Mouse (Mus musculus): ENCODE measurements around the gene Lhfpl2. TPM values are rescaled to one million over a fixed set of nuclear protein-coding genes. Genes with fewer than 3 reads are reported as not detected.

The Lhfpl2 gene
- polyA plus RNA-seq, 1 experiment from 2014 or later, result 20.0 TPM

DNA sequence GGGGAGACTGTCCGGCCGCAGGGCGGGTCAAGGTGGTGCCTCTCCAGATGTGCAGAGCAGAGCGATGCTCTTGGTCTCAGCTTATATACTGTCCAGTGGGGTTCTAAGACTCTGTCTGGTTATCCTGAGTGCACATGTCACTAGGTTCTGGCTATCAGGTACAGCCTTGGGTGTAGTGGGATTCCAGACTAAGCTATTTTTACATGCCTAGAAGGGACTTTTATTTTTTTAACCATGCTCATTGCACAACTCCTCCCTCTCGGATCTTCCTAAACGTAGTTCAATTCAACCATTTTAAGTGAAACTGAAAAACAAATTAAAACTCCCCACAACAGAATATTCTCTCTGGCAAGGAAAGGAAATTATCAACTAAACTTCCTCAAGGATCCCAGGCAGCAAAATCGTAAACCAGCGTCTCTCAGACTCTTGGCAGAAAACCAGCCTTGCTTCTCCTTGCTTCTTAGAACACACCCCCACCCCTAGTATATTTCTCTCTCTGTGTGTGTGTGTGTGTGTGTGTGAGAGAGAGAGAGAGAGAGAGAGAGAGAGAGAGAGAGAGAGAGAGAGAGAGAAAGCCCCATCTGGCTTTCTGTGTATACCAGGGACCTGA is 47.4 kb downstream of the Lhfpl2 start:
- Histone ChIP-seq H3K4me1 (replicated peaks) (0 out of 2 replicates have a peak, but pooled peaks cover 5% of the 10 kb centered on the region), H3K9me3 (no peaks in the 10 kb centered on the region), H3K4me2 (no peak overlapping the region), H3K27me3 (no peaks in the 10 kb centered on the region), H3K9ac (no peak overlapping the region), H3K36me3 (no peaks in the 10 kb centered on the region), H3K4me3 (no peak overlapping the region), H3K27ac (replicated peaks) (no peak overlapping the region)
- 82% methylated on average over 8 of the region's 8 CpGs for WGBS
- ATAC-seq (ENCODE audit: low FRiP score, low read depth), result no peak

DNA sequence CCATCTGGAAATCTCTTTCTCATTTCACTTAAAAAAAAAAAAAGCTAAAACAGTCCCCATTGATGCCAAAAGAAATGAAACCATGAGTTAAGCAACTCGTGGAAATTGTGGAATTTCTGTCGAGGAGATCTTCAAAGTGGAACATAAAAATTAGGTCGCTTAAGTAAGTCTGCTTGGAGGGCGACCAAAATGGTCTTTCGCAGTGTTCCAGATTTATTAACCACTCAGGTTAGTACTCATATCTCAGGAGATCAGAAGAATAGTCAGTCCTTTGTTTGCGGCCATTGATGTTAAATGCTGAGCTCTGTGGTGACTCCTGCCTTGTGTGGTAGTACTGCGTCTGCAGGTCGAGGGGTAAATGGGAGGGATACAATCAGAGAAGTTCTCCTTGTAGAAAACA is 48.8 kb downstream of the Lhfpl2 start:
- Histone ChIP-seq H3K4me1 (replicated peaks) (0 out of 2 replicates have a peak, but pooled peaks cover 2% of the 10 kb centered on the region), H3K4me2 (no peak overlapping the region), H3K27me3 (no peaks in the 10 kb centered on the region), H3K27ac (replicated peaks) (no peak overlapping the region), H3K36me3 (no peaks in the 10 kb centered on the region), H3K4me3 (no peak overlapping the region), H3K9me3 (no peaks in the 10 kb centered on the region), H3K9ac (no peak overlapping the region)
- ATAC-seq (ENCODE audit: low FRiP score, low read depth), result no peak
- 92% methylated on average over 8 of the region's 8 CpGs for WGBS

DNA sequence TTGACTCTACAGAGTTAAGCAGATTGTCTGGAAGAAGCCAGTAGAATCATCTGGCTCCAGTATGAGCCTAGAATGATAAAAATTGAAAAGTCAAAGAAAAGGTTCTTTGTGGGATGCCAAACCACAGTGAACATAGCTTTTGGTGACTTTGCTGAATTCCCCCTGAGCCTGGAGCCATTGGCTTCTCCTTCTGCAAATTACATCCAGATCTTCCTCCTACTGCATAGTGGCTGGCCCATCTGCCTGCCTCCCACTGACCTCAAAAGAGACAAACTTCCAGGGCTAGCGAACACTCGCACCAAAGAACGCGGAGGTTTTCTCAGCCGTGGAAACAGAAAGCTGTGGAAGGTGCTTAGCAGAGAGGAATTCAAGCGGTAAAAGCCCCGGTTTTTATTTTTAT is 49.4 kb downstream of the Lhfpl2 start:
- Histone ChIP-seq H3K4me2 (no peak overlapping the region), H3K9ac (no peak overlapping the region), H3K9me3 (no peaks in the 10 kb centered on the region), H3K36me3 (no peaks in the 10 kb centered on the region), H3K4me1 (replicated peaks) (0 out of 2 replicates have a peak, but pooled peaks cover 2% of the 10 kb centered on the region), H3K27ac (replicated peaks) (no peak overlapping the region), H3K27me3 (no peaks in the 10 kb centered on the region), H3K4me3 (no peak overlapping the region)
- ATAC-seq (ENCODE audit: low FRiP score, low read depth), result no peak
- 94% methylated on average over 7 of the region's 7 CpGs for whole genome bisulfite sequencing

DNA sequence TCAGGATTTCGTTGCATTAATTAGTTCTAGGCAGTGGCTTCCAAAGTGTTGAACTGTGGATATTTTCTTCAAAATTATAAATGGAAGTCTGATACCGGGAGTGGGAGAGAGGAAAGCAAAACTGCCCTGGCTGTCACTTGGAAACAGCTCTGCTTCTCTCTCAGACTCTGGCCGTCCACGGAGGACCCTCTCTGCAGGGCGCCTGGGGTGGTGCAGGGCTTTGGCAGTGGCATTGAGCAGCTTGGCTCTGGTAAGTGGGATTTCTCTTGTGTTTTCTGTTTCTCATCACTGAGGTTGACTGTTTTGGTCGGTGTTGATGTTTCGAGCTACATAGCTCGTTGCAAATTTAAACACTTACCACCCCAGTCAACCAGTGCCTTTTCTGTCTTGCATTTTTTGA is 53.0 kb downstream of the Lhfpl2 start:
- H3K4me3 ChIP-seq, result no peak overlapping the region
- no peaks in the 10 kb centered on the region for H3K9me3 ChIP-seq
- H3K36me3 ChIP-seq, result no peaks in the 10 kb centered on the region
- H3K27ac ChIP-seq (replicated peaks), result no peak overlapping the region; the same call in 1 of the 2 replicates
- no peak overlapping the region for H3K4me2 ChIP-seq
- no peak overlapping the region for H3K9ac ChIP-seq
- 85% methylated on average over 8 of the region's 8 CpGs for WGBS
- no peaks in the 10 kb centered on the region for H3K27me3 ChIP-seq
- H3K4me1 ChIP-seq (replicated peaks), result no peaks in the 10 kb centered on the region
- ATAC-seq (ENCODE audit: low FRiP score, low read depth), result no peak

DNA sequence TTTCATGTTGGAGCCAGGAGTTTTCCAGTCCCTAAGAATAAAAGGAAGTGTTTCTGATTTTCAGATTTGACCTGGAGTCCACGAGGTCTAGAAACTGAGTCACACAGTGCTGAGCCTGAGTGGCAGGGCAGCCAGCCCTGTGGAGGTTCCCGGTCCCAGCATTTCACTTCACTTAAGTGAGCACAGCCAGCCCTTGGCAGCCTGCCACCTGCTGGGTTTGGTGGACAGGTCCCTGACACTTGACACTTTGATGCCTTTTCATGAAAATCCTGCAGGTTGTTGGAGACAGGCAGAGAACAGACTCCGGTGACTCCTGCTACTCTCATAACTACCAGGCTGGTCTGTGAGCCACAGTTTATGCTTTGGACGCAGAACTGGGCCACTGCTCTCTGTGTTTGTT is 57.9 kb downstream of the Lhfpl2 start:
- WGBS, result 57% methylated on average over 4 of the region's 4 CpGs
- no peaks in the 10 kb centered on the region for H3K27me3 ChIP-seq
- H3K36me3 ChIP-seq, result no peaks in the 10 kb centered on the region
- no peaks in the 10 kb centered on the region for H3K9me3 ChIP-seq
- no peak overlapping the region for H3K4me2 ChIP-seq
- H3K9ac ChIP-seq, result no peak overlapping the region
- ATAC-seq (ENCODE audit: low FRiP score, low read depth), result no peak
- H3K27ac ChIP-seq (replicated peaks), result no peak overlapping the region
- H3K4me1 ChIP-seq (replicated peaks), result no peaks in the 10 kb centered on the region
- H3K4me3 ChIP-seq, result no peak overlapping the region

DNA sequence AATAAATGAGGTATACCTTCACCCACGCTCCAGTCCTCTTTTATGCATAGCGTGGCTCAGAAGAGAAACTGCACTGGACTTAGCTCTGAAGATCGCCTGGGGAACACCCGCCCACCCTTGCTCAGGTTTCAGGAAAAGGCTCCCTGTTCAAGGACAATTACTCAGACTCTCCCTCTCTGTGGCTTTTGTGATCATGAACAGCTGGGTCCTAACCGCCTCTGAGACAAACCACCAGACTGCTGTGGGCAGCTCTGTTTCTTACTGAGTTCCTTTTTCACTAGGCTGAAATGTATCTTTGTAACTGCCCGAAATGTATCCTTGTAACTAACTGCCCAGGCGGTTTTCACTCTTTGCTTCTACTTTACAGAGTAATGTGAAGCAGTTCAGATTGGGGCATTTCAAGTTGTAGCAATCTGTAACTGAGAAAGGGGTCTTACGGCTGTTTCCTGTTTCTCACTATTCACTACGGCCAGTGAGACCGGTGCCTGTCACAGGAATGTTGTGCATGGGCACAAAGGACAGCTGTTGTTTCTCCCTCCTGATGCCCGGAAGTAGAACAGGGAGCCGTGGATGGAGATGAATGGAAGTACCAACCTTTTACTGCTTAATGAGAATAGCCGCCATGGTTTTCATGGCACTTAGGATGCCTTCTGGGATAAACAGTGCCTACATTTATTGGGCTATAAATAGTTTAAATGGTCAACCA is 59.3 kb downstream of the Lhfpl2 start:
- 67% methylated on average over 13 of the region's 13 CpGs for WGBS
- Histone ChIP-seq H3K9ac (no peak overlapping the region), H3K36me3 (no peaks in the 10 kb centered on the region), H3K4me3 (no peak overlapping the region), H3K4me2 (no peak overlapping the region), H3K4me1 (replicated peaks) (no peaks in the 10 kb centered on the region), H3K27ac (replicated peaks) (no peak overlapping the region), H3K27me3 (no peaks in the 10 kb centered on the region), H3K9me3 (no peaks in the 10 kb centered on the region)
- ATAC-seq (ENCODE audit: low FRiP score, low read depth), result no peak

DNA sequence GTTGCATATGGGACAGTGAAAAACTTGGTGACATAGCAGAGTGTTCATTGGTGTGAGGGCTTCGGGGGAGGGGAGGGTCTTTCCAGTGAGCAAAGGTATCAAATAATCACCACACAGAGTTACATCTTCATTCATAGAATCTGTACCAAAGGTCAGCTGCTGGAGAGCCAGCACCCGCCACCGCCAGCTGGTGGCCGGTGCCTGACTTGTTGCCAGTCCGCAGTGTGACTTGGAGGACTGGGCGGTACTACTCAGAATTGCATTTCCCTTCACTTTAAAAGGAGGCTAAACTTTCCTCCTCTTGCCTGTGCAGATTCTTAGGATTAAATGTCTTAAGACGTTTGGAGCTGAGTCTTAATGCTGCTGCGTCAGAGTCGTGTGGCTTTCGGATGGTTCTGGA is 59.9 kb downstream of the Lhfpl2 start:
- no peaks in the 10 kb centered on the region for H3K9me3 ChIP-seq
- no peak for ATAC-seq (ENCODE audit: low FRiP score, low read depth)
- H3K27me3 ChIP-seq, result no peaks in the 10 kb centered on the region
- H3K4me3 ChIP-seq, result no peak overlapping the region
- no peaks in the 10 kb centered on the region for H3K4me1 ChIP-seq (replicated peaks)
- 97% methylated on average over 10 of the region's 10 CpGs for WGBS
- no peak overlapping the region for H3K9ac ChIP-seq
- no peak overlapping the region for H3K4me2 ChIP-seq
- H3K27ac ChIP-seq (replicated peaks), result no peak overlapping the region
- H3K36me3 ChIP-seq, result no peaks in the 10 kb centered on the region

DNA sequence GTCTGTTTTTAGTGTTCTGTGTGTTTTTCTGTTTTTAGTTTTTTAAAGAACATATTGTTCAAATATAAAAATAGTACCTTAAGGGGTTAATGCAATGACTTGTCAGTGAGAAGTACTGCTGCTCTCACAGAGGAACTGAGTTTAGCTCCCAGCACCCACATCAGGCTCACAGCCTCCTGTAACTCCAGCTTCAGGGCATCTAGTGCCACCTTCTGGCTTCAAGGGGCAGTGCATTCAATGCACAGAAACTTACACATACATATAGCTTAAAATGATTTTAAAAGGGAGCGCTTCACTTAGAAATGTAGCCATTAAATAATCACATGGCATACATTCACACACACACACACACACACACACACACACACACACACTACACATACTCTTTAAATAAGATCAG is 60.5 kb downstream of the Lhfpl2 start:
- 100% methylated on average over 1 of the region's 1 CpGs for WGBS
- Histone ChIP-seq H3K9me3 (no peaks in the 10 kb centered on the region), H3K4me1 (replicated peaks) (no peaks in the 10 kb centered on the region), H3K4me2 (no peak overlapping the region), H3K4me3 (no peak overlapping the region), H3K36me3 (no peaks in the 10 kb centered on the region), H3K9ac (no peak overlapping the region), H3K27me3 (no peaks in the 10 kb centered on the region), H3K27ac (replicated peaks) (no peak overlapping the region)
- no peak for ATAC-seq (ENCODE audit: low FRiP score, low read depth)

DNA sequence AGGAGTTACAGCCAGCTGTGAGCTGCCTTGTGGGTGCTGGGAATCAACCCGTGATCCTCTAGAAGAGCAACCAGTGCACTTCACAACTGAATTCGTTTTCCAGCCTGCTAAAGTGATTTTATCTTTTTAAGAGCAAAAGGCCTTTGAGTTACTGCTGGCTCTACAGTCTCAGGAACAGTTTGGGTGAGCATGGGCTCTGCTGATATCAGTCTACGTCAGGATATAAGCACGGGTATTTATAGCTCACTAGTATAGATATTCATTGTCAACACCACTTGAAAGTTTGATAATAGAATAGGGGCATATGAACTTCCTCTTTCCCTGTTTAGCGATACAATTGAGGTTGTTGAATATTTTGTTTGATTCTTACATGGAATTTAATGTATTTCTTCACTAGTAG is 61.7 kb downstream of the Lhfpl2 start:
- Histone ChIP-seq H3K4me2 (no peak overlapping the region), H3K4me1 (replicated peaks) (no peaks in the 10 kb centered on the region), H3K27me3 (no peaks in the 10 kb centered on the region), H3K9ac (no peak overlapping the region), H3K9me3 (no peaks in the 10 kb centered on the region), H3K4me3 (no peak overlapping the region), H3K27ac (replicated peaks) (no peak overlapping the region), H3K36me3 (no peaks in the 10 kb centered on the region)
- 88% methylated on average over 5 of the region's 5 CpGs for WGBS
- ATAC-seq (ENCODE audit: low FRiP score, low read depth), result no peak

DNA sequence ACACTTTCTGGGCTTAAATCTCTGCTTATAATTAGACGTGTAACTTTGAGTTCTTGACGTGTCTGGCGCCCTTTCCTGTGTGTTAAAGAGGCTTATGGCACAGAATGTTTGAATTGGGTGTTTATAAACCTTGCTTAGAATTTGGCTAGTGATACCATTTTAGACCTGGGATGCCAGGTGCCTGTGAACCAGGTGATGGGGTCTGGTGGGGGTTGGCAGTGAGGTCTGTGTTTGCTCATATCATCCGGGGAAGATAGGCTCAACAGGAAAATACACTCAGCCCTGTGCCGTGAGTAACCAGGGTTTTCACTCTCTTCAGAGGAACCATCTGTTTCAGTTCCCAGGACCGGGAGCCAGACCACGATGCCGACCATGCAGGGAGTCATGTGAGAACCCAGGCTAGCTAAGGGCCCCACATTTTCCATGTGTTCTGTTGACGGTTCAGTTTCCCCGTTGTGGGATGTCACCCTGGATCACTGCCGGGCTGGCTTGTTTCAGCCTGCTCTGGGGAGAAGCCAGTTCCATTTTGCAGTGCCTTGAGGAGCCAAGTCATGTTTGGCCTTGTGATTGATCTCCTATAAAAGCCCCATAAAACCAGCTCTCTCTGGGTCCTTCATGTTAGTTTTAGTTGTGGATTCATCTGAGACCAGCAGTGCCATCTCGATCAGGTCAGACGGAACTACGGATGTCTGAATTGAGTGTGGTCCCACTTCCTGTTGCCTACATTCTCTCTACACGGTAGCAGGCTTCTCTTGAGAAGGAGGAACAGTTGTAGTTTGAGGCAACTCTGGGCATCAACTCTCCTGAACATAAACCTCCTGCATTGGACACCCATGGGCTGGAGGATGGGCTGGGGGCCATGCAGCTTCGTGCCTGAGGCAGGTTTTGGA is 65.4 kb downstream of the Lhfpl2 start:
- H3K4me1 ChIP-seq (replicated peaks), result no peaks in the 10 kb centered on the region
- no peaks in the 10 kb centered on the region for H3K27me3 ChIP-seq
- H3K4me2 ChIP-seq, result no peak overlapping the region
- no peaks in the 10 kb centered on the region for H3K36me3 ChIP-seq
- no peak overlapping the region for H3K9ac ChIP-seq
- 94% methylated on average over 16 of the region's 16 CpGs for WGBS
- no peak overlapping the region for H3K4me3 ChIP-seq
- no peak for ATAC-seq (ENCODE audit: low FRiP score, low read depth)
- no peak overlapping the region for H3K27ac ChIP-seq (replicated peaks)
- no peaks in the 10 kb centered on the region for H3K9me3 ChIP-seq

DNA sequence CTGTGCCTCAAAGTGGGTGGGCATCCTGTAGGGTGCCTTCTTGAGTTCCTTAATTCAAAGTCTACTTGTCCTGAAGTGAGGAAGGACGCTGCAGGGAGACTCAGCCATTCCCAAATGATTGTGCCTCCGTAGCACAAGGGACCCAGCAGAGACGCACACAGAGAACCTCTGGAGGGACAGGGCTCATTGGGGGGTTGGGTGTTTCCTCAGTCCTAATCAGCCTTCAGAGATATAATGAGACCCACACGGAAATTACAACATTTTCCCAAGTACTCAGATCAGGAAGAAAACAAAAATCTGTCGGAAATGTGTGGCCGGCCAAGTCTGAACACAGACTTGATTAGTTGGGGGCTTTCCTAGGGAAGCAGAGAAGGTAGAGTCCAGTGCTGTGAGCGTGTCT is 72.8 kb downstream of the Lhfpl2 start:
- H3K27me3 ChIP-seq, result no peaks in the 10 kb centered on the region
- no peaks in the 10 kb centered on the region for H3K9me3 ChIP-seq
- H3K4me3 ChIP-seq, result no peak overlapping the region
- no peak for ATAC-seq (ENCODE audit: low FRiP score, low read depth)
- 0 out of 2 replicates have a peak, but pooled peaks cover 5% of the 10 kb centered on the region for H3K4me1 ChIP-seq (replicated peaks)
- no peak overlapping the region for H3K9ac ChIP-seq
- no peak overlapping the region for H3K4me2 ChIP-seq
- 55% methylated on average over 7 of the region's 7 CpGs for WGBS
- no peaks in the 10 kb centered on the region for H3K36me3 ChIP-seq
- H3K27ac ChIP-seq (replicated peaks), result no peak overlapping the region

DNA sequence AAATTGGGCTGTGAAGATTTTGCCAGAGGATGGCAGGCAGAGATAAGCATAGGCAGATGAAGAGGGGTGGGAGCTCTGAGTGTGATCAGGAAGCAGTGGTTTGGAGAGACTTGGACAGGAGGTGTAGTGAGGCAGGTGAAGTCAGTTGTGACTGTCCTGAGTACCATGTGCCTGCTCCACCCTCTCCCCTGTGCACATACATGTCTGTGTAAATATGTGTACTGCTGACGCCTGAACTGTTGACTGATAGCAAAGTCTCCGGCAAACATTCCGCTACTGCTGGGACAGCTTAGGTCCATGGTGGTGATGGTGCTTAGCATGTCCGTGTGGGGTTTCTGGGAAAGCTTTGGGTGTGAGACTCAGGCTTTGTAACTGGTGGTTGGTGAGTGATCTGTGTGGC is 73.5 kb downstream of the Lhfpl2 start:
- 93% methylated on average over 4 of the region's 4 CpGs for WGBS
- Histone ChIP-seq H3K4me3 (no peak overlapping the region), H3K4me2 (no peak overlapping the region), H3K36me3 (no peaks in the 10 kb centered on the region), H3K27me3 (no peaks in the 10 kb centered on the region), H3K27ac (replicated peaks) (no peak overlapping the region), H3K9me3 (no peaks in the 10 kb centered on the region), H3K9ac (no peak overlapping the region), H3K4me1 (replicated peaks) (0 out of 2 replicates have a peak, but pooled peaks cover 5% of the 10 kb centered on the region)
- ATAC-seq (ENCODE audit: low FRiP score, low read depth), result no peak

All from hindbrain, embryonic 15.5 days (tissue).